Mouse (Mus musculus): Measurements from ENCODE around the gene Olfr1140. TPM values are rescaled to one million over a fixed set of nuclear protein-coding genes. Genes with fewer than 3 reads are reported as not detected.

The Olfr1140 gene
- not detected in 2 replicates for polyA plus RNA-seq (2012; rRNA removed)

DNA sequence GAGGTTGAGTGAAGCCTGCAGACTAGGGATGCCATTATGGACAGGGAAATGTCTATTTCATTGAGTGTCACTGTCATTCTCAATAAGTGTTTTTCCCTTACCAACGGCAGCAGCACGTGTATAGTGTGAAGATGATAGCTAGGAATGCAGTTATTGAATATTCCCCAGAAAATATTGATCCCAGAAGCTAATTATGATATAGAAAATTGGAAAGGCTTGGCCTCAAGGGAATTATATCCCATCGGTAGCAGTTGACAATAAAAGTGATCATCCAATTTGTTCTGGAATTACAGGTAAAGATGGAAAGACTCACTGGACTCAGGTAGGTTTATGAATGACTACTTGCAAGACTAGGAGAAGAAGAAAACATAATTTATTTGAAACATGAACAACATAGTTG lies at the start of gene Olfr1140:
Gene Olfr1140 (plus strand): TSS at position 301 of the 400 bp plus-strand sequence.

DNA sequence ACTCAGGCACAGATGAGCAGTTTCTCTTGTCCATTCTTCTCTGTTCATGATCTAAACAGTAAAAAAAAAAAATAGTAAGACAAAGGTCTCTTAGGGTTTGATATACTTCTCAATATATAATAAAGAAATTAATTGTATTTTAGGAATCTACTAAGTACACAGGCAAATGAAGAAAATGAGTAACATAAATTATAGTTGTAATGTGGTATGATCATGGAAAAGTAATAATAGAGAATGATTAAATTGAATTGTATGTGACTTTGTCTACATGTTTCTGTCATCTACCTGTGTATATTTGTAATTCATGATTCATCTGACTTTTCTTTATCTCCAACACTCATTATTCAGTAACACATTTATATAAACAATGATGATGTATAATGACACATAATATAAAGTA lies 49.7 kb upstream of the Olfr1140 start, which contains the start of gene Olfr1136:
Gene Olfr1136 (minus strand): TSS at position 101 of the 400 bp plus-strand sequence.

DNA sequence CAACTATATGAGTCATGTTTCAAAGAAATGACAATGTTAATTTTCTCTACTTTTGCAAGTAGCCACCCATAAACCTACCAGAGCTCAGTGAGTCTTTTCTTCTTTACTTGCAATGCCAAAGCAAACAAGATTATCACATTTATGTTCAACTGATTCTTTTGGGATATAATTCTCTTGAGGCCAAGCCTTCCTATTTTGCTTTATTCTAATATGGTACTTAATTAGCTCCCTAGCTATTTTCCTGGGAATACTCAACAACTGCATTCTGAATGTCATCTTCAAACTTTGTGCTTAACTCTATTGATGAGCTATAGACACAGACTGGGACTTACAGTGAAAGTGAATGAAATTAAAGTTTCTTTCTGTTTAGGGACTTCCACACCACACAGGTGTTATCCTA lies 30.5 kb upstream of the Olfr1140 start, which contains the start of gene Olfr1137:
Gene Olfr1137 (minus strand): TSS at position 101 of the 400 bp plus-strand sequence.

DNA sequence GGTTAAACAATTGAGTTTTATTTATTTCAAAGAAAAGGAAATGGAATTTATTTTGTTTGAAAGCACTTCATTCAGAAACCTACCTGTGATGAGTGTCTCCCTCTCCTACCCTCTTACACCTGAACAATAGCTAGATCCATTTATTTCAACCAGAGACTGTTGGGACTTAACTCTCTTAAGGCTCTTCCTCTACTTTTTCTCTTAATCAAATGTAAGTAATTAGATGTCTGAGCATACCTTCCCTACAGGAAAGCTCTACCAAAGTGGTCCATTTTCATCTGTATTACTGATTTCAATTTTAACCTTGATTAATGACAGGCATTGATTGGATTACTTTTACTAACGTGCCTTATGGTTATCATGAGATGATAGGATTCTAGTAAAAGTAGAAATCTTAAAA lies 3.7 kb upstream of the Olfr1140 start, which contains the start of gene Olfr1138:
Gene Olfr1138 (minus strand): TSS at position 101 of the 400 bp plus-strand sequence.

DNA sequence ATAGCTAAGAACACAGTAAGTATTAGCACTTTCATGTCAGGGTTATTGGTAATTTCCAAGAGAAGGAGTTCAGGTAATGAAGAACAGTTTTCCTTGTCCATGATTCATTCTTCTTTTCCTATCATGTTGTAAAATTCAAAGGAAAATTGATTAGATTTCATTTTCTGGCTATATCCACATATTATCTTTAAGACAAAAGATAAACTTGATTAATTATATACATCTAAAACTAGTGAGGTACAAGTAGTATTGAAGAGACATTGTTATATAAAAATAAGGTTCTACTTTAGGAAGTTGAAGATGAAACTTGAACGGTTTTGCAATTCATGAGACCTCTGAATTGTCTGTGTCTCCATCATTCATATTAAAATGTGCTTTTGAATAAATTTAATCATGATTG lies 10.3 kb downstream of the Olfr1140 start, which contains the start of gene Olfr1141:
Gene Olfr1141 (minus strand): TSS at position 101 of the 400 bp plus-strand sequence.

DNA sequence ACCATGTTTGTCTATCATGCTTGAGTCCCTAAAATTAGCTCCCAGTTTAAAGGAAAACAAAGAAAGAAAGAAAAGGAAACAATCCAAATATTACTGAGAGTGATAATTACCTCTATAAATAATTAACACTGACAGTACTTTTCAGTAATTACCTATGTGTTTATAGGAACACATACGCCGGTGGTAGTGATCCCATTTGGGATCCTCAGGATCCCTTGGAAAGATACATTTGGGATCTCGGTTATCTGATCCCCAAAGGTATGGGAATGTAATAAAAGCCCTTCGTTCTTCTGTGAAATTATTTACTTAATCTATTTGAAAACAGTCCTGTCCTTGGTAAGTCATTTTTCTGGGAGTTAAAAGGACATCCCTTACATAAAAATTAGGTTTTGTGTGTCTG lies 35.6 kb downstream of the Olfr1140 start, which contains the start of gene Olfr152:
Gene Olfr152 (plus strand): TSS at position 301 of the 400 bp plus-strand sequence.

Other genes with a start within 250 kb of the Olfr1140 start
- not detected in 2 replicates for gene Pramel7, start 246.7 kb upstream of the Olfr1140 start, polyA plus RNA-seq (2012; rRNA removed)
- not detected in 2 replicates for gene Pramel6, start 237.2 kb upstream of the Olfr1140 start, polyA plus RNA-seq (2012; rRNA removed)
- not detected in 2 replicates for gene Olfr153, start 212.0 kb upstream of the Olfr1140 start, polyA plus RNA-seq (2012; rRNA removed)
- gene Olfr1128, start 198.2 kb upstream of the Olfr1140 start, polyA plus RNA-seq (2012; rRNA removed): not detected in 2 replicates
- not detected in 2 replicates for gene Olfr1129, start 169.8 kb upstream of the Olfr1140 start, polyA plus RNA-seq (2012; rRNA removed)
- not detected in 2 replicates for gene Olfr1130, start 137.5 kb upstream of the Olfr1140 start, polyA plus RNA-seq (2012; rRNA removed)
- gene Olfr1131, start 116.6 kb upstream of the Olfr1140 start, polyA plus RNA-seq (2012; rRNA removed): not detected in 2 replicates
- not detected in 2 replicates for gene Olfr1132, start 106.2 kb upstream of the Olfr1140 start, polyA plus RNA-seq (2012; rRNA removed)
- gene Olfr1133, start 96.4 kb upstream of the Olfr1140 start, polyA plus RNA-seq (2012; rRNA removed): not detected in 2 replicates
- gene Olfr1134, start 85.3 kb upstream of the Olfr1140 start, polyA plus RNA-seq (2012; rRNA removed): not detected in 2 replicates
- gene Olfr1135, start 70.1 kb upstream of the Olfr1140 start, polyA plus RNA-seq (2012; rRNA removed): not detected in 2 replicates
- gene Olfr1136, start 49.8 kb upstream of the Olfr1140 start, polyA plus RNA-seq (2012; rRNA removed): not detected in 2 replicates
- gene Olfr1137, start 30.6 kb upstream of the Olfr1140 start, polyA plus RNA-seq (2012; rRNA removed): not detected in 2 replicates
- gene Olfr1138, start 3.8 kb upstream of the Olfr1140 start, polyA plus RNA-seq (2012; rRNA removed): not detected in 2 replicates
- not detected in 2 replicates for gene Olfr1141, start 10.2 kb downstream of the Olfr1140 start, polyA plus RNA-seq (2012; rRNA removed)
- gene Olfr152, start 35.7 kb downstream of the Olfr1140 start, polyA plus RNA-seq (2012; rRNA removed): not detected in 2 replicates
- not detected in 2 replicates for gene Olfr1143, start 56.8 kb downstream of the Olfr1140 start, polyA plus RNA-seq (2012; rRNA removed)
- gene Olfr1145, start 66.1 kb downstream of the Olfr1140 start, polyA plus RNA-seq (2012; rRNA removed): not detected in 2 replicates
- not detected in 2 replicates for gene Olfr1148, start 86.8 kb downstream of the Olfr1140 start, polyA plus RNA-seq (2012; rRNA removed)
- not detected in 2 replicates for gene Olfr1150-ps1, start 100.2 kb downstream of the Olfr1140 start, polyA plus RNA-seq (2012; rRNA removed)
- gene Olfr1151, start 112.1 kb downstream of the Olfr1140 start, polyA plus RNA-seq (2012; rRNA removed): not detected in 2 replicates
- not detected in 2 replicates for gene Olfr1152, start 122.7 kb downstream of the Olfr1140 start, polyA plus RNA-seq (2012; rRNA removed)
- not detected in 2 replicates for gene Olfr1153, start 151.2 kb downstream of the Olfr1140 start, polyA plus RNA-seq (2012; rRNA removed)
- not detected in 2 replicates for gene Olfr1154, start 161.4 kb downstream of the Olfr1140 start, polyA plus RNA-seq (2012; rRNA removed)
- not detected in 2 replicates for gene Olfr1155, start 201.4 kb downstream of the Olfr1140 start, polyA plus RNA-seq (2012; rRNA removed)
- gene Olfr1156, start 209.3 kb downstream of the Olfr1140 start, polyA plus RNA-seq (2012; rRNA removed): not detected in 2 replicates
- gene Olfr1157, start 224.5 kb downstream of the Olfr1140 start, polyA plus RNA-seq (2012; rRNA removed): not detected in 2 replicates
- gene Olfr74, start 230.9 kb downstream of the Olfr1140 start, polyA plus RNA-seq (2012; rRNA removed): not detected in 2 replicates
- not detected in 2 replicates for gene Olfr1158, start 246.4 kb downstream of the Olfr1140 start, polyA plus RNA-seq (2012; rRNA removed)